Mouse (Mus musculus) stomach, postnatal 0 days (tissue): Measurements from ENCODE around the gene Cd69. TPM values are rescaled to one million over a fixed set of nuclear protein-coding genes. Genes with fewer than 3 reads are reported as not detected.
A peak's percentile ranks its signal among the peaks of the same experiment; 100 is the strongest.

Experiments used
- ATAC-seq: fragments of 200-750 bp; cut with Nextera tagmentation; 2 replicates; pipeline ENCODE4 v1.8.0; 2017; ENCODE audit not compliant: low FRiP score, low TSS enrichment
- DNase-seq: peaks from one replicate; pipeline ENCODE4 v3.0.0-alpha.2; 2016; ENCODE audit warnings: low spot score
- H3K27ac ChIP-seq: fragments of 300-500 bp; sonication (generic); replicated peaks from 2 replicates; pipeline ENCODE4 v1.5.1; 2014; ENCODE audit warnings: mild to moderate bottlenecking, control low read depth
- H3K27me3 ChIP-seq: fragments of 300-500 bp; sonication (generic); 2 replicates; pipeline ENCODE4 v1.6.1; 2014; ENCODE audit warnings: low read length; ENCODE audit not compliant: control insufficient read depth, insufficient read depth
- H3K36me3 ChIP-seq: fragments of 300-500 bp; sonication (generic); 2 replicates; pipeline ENCODE4 v1.6.1; 2014; ENCODE audit warnings: low read length, mixed read lengths; ENCODE audit not compliant: control insufficient read depth, insufficient read depth
- H3K4me1 ChIP-seq: fragments of 300-500 bp; sonication (generic); replicated peaks from 2 replicates; pipeline ENCODE4 v1.6.1; 2014; ENCODE audit warnings: antibody characterized with exemption; ENCODE audit not compliant: control insufficient read depth, insufficient read depth
- H3K4me2 ChIP-seq: fragments of 300-500 bp; sonication (generic); replicated peaks from 2 replicates; pipeline ENCODE4 v1.6.1; 2014; ENCODE audit warnings: low read depth, mild to moderate bottlenecking, control low read depth, moderate library complexity
- H3K4me3 ChIP-seq: fragments of 300-500 bp; sonication (generic); 2 replicates; pipeline ENCODE4 v1.5.1; 2014; ENCODE audit warnings: low read depth, low read length, control low read depth
- H3K9ac ChIP-seq: fragments of 300-500 bp; sonication (generic); 2 replicates; pipeline ENCODE4 v1.6.1; 2014; ENCODE audit warnings: mild to moderate bottlenecking, low read length, control low read depth, mixed read lengths
- H3K9me3 ChIP-seq: fragments of 300-500 bp; sonication (generic); 2 replicates; pipeline ENCODE4 v1.6.1; 2016; ENCODE audit warnings: low read length; ENCODE audit not compliant: control insufficient read depth
- CTCF ChIP-seq: IDR thresholded peaks from 2 replicates; pipeline ENCODE4 v1.5.1; 2016; ENCODE audit warnings: antibody characterized with exemption, low read depth, mild to moderate bottlenecking, moderate library complexity
- EP300 ChIP-seq: optimal IDR thresholded peaks from 2 replicates; pipeline ENCODE3; 2016; ENCODE audit warnings: antibody characterized with exemption
- WGBS: fragments of 180-500 bp; shearing (Covaris S2); extraction: QIAGEN DNeasy Blood & Tissue Kit; methylation state at CpG from one replicate; pipeline ENCODE4 v1.1.7; 2014; 5-methylcytosine and 5-hydroxymethylcytosine counted together
- polyA plus RNA-seq: library from polyadenylated mRNA; unstranded; fragments of >200 nt; fragmentation: Nextera tagmentation; extraction: Ambion mirVana; gene quantifications from 2 replicates; pipeline ENCODE4 v1.2.1, GENCODE M21; 2015

Gene Cd69
- polyA plus RNA-seq, 1 experiment from 2014 or later, result 0.15 TPM

DNA sequence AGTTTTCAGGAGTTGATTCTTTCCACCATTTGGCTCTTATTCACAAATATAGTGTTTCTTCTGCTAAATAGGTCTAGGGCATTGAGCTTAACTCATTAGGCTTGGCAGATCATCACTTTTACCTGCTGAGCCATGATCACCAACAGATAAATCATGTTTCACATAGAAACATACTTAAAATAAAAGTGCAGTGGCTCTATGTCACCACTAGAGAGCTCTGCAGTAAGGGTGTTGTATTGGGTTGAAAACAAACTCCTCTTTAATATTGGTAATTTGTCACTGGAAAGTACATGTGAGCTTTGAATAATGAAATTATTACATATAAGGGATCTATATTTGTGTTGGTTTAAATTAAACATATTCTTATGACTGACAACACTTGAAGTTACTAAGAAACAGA, 15.2 kb downstream of the Cd69 start:
- no peak for DNase-seq
- Histone ChIP-seq H3K36me3 (no peaks in the 10 kb centered on the region), H3K9ac (no peak overlapping the region), H3K4me2 (no peak overlapping the region), H3K27me3 (no peaks in the 10 kb centered on the region), H3K4me3 (no peak overlapping the region), H3K4me1 (no peaks in the 10 kb centered on the region), H3K9me3 (no peaks in the 10 kb centered on the region), H3K27ac (no peak overlapping the region)
- TF ChIP-seq EP300 (no peak), CTCF (peak; percentile 76)
- ATAC-seq, result no peak

DNA sequence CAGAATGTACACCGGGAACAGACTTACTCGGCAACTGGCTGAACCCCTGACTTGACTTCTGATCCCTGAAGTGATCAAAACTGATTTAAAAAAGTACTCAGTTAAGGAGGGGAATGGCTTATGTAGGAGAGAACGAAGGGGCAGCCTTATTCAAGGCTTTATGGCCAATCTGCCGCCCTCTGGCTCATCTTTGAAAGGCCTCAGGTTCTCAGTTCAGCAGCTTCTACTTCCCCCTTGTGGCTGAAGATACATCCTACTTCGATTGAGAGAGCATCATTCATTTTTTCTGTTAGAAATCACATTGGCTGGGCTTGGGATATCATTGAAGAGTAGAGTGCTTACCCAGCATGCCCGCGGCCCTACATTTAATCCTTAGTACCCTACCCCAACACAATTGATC, 19.2 kb downstream of the Cd69 start:
- Histone ChIP-seq H3K4me1 (no peaks in the 10 kb centered on the region), H3K4me3 (no peak overlapping the region), H3K36me3 (no peaks in the 10 kb centered on the region), H3K4me2 (no peak overlapping the region), H3K27ac (no peak overlapping the region), H3K27me3 (no peaks in the 10 kb centered on the region), H3K9ac (no peak overlapping the region), H3K9me3 (no peaks in the 10 kb centered on the region)
- WGBS, result 49% methylated on average over 7 of the region's 7 CpGs
- DNase-seq, result no peak
- TF ChIP-seq EP300, result no peak
- peak; percentile 80 for TF ChIP-seq CTCF
- no peak for ATAC-seq

DNA sequence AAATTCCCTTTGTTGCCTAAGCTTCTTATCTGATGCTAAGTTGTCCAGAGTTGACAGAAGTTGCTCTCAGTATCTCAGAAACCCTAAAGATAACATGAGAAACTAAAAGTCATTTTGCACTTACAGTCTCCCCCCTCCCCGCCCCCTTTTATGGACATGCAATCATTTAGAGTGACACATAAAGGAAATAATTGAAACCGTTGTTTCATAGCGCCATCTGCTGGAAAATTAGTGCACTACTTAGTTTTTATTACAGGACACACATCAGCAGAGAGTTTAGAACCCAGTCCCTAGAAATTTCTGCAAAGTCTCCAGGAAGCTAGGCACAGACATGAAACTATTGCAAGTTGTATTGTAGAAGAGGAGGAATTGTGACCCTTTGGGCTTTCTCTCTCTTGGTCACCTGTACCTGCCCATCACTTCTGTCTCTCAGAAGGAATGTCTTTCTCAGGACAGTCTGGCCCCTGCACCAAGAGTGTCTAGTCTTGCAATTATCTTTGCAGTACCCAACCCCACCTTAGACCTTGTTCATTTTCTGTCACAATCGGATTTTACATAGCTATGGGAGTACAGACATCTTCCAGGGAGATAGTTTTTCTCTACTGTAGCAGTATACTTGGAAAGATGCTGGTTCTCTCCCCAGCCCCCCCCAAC, 20.2 kb downstream of the Cd69 start:
- Histone ChIP-seq H3K9ac (no peak overlapping the region), H3K4me1 (no peaks in the 10 kb centered on the region), H3K4me2 (no peak overlapping the region), H3K27me3 (no peaks in the 10 kb centered on the region), H3K4me3 (no peak overlapping the region), H3K36me3 (no peaks in the 10 kb centered on the region), H3K27ac (no peak overlapping the region), H3K9me3 (no peaks in the 10 kb centered on the region)
- no peak for DNase-seq
- WGBS, result 17% methylated on average over 4 of the region's 4 CpGs
- no peak for ATAC-seq
- peak; percentile 86 for TF ChIP-seq CTCF
- no peak for TF ChIP-seq EP300

DNA sequence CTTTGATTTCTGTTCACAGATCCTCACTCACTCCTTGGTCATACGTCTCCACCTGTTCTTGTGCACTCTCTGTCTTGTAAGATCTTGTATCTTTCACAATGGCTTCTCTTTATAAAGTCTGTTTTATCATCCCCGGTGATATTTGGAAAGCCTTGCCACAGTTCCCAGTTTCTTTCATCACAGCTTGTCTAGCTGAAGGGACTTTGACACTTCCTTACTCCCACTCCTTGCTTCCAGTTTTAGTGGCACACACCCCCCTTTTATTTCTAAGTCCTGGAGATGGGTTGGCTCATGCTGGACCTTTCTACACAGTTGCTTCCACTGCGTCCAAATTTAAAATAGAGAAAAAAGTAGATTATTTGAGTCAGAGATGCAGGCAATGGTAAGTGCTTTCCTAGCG, 20.9 kb downstream of the Cd69 start:
- Histone ChIP-seq H3K4me2 (no peak overlapping the region), H3K27ac (no peak overlapping the region), H3K4me3 (no peak overlapping the region), H3K36me3 (no peaks in the 10 kb centered on the region), H3K4me1 (no peaks in the 10 kb centered on the region), H3K27me3 (no peaks in the 10 kb centered on the region), H3K9ac (no peak overlapping the region), H3K9me3 (no peaks in the 10 kb centered on the region)
- ATAC-seq (no peak), DNase-seq (no peak)
- TF ChIP-seq EP300 (no peak), CTCF (no peak)
- WGBS, result 61% methylated on average over 4 of the region's 4 CpGs

DNA sequence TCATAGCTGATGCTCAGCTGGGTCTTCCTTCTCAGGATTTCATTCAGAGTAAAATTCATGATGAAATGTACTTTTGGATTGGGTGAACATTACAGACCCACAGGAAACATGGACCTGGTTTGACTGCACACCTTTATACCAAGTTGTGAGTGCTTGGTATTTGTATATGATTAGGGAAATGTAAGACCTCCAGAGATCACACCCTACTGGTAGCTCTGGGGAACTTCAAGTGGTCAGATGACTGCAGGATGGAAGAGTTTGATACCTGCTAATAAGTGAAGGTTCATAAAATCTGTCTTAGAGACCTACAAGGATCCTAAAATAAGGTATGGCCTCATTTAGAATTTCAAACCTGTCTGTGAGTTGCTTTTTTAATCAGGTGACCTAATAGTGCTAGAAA, 27.0 kb downstream of the Cd69 start:
- TF ChIP-seq EP300 (no peak), CTCF (peak; percentile 65)
- H3K4me1 ChIP-seq, result no peaks in the 10 kb centered on the region
- no peak overlapping the region for H3K4me2 ChIP-seq
- H3K4me3 ChIP-seq, result no peak overlapping the region
- H3K27me3 ChIP-seq, result no peaks in the 10 kb centered on the region
- no peaks in the 10 kb centered on the region for H3K9me3 ChIP-seq
- ATAC-seq, result no peak
- H3K9ac ChIP-seq, result no peak overlapping the region
- no peak overlapping the region for H3K27ac ChIP-seq
- no peaks in the 10 kb centered on the region for H3K36me3 ChIP-seq
- DNase-seq, result no peak

DNA sequence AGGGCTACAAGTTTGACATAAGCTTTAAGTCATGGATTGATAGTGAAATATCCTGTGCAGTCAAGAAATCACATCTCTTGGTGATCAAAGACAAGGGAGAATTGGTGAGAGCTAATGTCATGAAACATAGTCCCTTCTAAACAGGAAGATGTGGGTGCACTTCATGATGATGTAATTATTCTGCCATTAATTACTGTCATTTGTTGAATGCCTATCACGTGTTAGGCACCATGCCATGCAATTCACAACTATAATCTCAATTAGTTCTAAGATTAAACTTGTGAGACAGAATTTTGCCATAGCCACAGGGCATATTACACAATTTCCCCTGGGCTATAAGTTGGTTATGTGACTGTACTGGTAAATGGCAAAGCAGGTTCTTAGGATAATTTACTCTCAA, 28.2 kb downstream of the Cd69 start:
- DNase-seq (no peak), ATAC-seq (no peak)
- TF ChIP-seq CTCF (no peak), EP300 (no peak)
- 50% methylated on average over 1 of the region's 1 CpGs for WGBS
- no peaks in the 10 kb centered on the region for H3K27me3 ChIP-seq
- H3K36me3 ChIP-seq, result no peaks in the 10 kb centered on the region
- no peaks in the 10 kb centered on the region for H3K9me3 ChIP-seq
- no peak overlapping the region for H3K4me2 ChIP-seq
- no peak overlapping the region for H3K27ac ChIP-seq
- H3K9ac ChIP-seq, result no peak overlapping the region
- H3K4me1 ChIP-seq, result no peaks in the 10 kb centered on the region
- H3K4me3 ChIP-seq, result no peak overlapping the region
